Mouse (Mus musculus) gastrocnemius, adult 8-10 months (tissue): ENCODE data around the gene Slc4a8. TPM values are rescaled to one million over a fixed set of nuclear protein-coding genes. Genes with fewer than 3 reads are reported as not detected.
"Not testable (repeated sequence)": the region's sequence is repeated elsewhere in the genome, so short reads cannot be mapped to it uniquely, and the experiment has no call there.

Experiments used
- DNase-seq, 2 experiments: peaks; one replicate each; pipeline ENCODE4 v3.0.0; 2022; ENCODE audit warnings: low spot score in 2 of 2
- total RNA-seq, 4 experiments: library from RNA; stranded (reverse); gene quantifications; 2 replicates each; pipeline ENCODE4 v1.2.4; 2022

Slc4a8 gene
- total RNA-seq, 4 experiments from 2014 or later, result 0.65 to 1.6 (median 1.2) TPM

DNA sequence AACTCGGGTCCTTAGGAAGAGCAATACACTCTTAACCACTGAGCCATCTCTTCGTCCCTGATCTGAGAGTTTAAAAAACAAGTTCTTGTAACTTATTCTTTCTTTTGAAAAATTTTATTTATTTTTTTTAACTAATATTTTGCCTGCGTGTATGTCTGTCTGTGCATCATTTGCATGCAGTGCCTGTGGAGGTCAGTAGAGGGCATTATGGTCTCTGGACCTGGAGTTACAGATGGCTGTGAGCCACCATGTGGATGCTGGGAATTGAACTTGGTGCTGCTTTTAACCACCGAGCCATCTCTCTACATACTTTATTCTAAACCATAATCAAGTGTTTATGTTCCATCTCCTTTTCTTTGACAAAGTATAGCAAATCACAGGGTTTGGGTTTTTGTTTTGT is 11.1 kb downstream of the Slc4a8 start:
- no peak for DNase-seq

- DNase-seq, result not testable (repeated sequence)
These were observed 12.3 kb downstream of the Slc4a8 start for GRCm38 (mm10) chr15:100773859-100774258.

DNA sequence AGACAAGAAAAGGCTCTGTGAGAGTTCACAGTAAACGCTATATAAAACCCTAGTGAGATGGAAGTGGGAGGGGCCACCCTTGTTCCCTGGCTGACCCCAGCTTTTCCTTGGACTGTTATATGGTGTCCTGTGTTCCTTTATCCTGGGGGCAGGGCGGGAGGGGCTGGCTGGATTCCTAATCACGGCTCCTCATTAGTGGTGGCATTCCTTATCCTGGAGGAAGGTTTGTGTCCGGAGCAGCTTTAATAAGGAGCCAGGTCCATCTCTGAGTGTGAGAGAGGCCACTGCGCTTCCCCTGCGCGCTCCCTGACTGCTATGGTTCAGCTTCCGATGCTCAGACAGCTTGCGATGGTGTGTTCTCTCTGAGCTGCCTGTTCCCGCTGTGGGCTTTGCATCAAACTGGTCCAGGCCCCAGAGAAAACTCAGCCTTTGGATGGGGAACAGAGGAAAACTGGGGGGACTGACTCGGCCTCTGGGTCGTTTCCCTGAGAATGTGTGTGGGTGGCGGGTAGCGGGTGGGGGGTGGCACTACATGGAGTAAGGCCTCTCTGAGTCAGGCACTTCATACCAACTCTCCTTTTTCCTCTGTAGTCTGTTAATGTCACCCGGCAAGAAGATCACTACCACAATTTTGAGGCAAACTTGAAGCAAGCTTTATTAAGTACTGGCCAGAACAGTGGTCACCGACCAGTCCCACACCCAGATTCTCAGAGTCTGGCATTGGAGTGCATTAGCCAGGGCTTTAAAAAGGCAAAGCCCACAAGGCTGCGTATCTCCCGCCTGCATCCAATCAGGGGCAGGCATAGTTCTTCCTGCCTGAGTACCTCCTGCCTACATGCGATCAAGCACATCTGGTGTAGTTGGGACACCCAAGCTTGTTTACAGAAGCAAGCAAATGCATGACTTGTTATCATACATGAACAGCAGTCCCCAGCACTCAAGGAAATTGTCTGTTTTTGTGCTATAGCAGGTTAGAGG is 13.9 kb downstream of the Slc4a8 start:
- no peak for DNase-seq

- no peak for DNase-seq
These were observed 14.9 kb downstream of the Slc4a8 start for GRCm38 (mm10) chr15:100776424-100776823.

- DNase-seq, result no peak
These were observed 15.8 kb downstream of the Slc4a8 start for GRCm38 (mm10) chr15:100777020-100778016.

DNA sequence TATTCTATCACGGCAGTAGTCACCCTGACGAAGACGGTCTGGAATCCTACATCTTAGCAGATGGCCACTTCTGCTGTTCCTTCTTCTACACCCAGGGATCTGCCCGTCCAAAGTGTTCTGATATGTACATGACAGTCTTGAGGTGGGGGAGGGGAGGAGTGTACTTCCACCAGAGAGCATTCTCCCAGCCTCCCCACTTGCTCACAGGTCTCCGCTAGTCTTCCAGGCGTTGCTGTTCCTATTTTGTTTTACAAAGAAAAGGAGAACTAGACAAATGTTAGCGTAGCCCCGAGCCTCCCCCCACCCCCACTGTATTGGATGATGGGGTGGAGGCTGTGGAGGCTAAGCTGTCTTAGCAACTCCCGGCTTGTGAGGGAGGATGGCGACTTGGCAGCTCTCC is 18.3 kb downstream of the Slc4a8 start:
- DNase-seq, result no peak

- DNase-seq, result no peak
These were observed 21.9 kb downstream of the Slc4a8 start for GRCm38 (mm10) chr15:100783244-100783987.

DNA sequence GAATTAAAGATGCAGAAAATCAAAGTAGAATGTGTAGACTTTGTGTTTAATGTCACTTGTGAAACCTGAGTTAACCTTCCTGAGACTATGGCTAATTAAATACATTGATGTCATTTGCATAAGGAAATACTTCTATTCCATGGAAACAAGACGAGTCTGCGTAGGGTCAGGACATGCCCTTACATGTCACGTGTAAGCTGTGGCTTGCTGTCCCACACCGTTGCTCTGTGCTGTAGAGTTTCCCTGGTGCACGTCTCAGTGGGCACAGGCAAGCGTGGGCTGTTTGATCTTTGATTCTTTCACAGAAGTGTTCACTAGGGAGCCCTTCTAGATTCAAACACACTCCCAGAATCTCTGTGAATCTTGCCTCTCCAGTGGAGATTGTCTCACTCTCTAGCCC is 28.7 kb downstream of the Slc4a8 start:
- no peak for DNase-seq

GRCm38 (mm10) chr15:100792324-100792723 is 30.8 kb downstream of the Slc4a8 start:
- no peak for DNase-seq

DNA sequence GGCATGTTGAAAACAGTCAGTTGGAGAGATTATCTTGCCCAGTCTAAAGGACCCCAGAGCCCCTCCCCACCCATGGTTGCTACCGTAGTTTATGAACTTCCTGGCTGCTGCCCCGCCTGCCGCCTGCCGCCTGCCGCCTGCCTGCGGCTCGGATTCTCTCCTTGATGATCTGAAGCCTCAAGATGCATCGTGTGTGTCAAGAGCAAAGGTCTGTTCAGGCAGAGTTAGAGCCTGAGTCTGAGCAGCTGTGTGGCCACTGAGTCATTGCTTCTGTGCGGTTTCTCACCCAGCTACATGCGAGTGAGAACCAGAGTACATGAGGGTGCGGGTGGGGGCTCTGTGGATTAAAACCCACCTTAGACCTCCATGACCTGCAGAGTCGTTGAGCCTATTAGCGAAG is 39.4 kb downstream of the Slc4a8 start:
- no peak for DNase-seq

DNA sequence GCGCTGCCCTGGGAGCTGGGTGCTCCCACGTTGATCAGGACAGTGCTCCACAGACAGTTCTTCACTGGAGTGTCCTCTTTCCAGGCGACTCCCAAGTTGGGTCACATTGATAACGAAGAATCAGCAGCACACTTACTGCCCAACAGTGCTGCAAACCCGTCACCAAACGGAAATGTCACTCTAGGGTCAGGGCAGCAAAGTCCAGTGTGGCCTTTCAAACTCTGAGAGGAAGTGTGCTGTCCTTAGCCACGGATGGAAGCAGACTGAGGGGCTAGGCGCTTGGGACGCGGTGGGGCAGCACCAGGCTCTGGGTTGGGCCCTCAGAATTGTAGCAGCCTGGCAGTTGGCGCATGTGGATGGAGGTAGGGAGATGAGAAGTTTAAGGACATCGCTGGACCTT is 46.5 kb downstream of the Slc4a8 start:
- DNase-seq, result no peak

- no peak for DNase-seq
These were observed 46.9 kb downstream of the Slc4a8 start for GRCm38 (mm10) chr15:100808484-100808883.

GRCm38 (mm10) chr15:100810243-100810642 is 48.7 kb downstream of the Slc4a8 start:
- DNase-seq, result no peak

- DNase-seq, result no peak
These were observed 52.0 kb downstream of the Slc4a8 start for GRCm38 (mm10) chr15:100813501-100813900.

- no peak for DNase-seq
These were observed 52.5 kb downstream of the Slc4a8 start for GRCm38 (mm10) chr15:100814066-100814465.

GRCm38 (mm10) chr15:100815310-100815709 is 53.8 kb downstream of the Slc4a8 start:
- DNase-seq, result no peak

- DNase-seq, result no peak
These were observed 57.3 kb downstream of the Slc4a8 start for GRCm38 (mm10) chr15:100818860-100819259.

DNA sequence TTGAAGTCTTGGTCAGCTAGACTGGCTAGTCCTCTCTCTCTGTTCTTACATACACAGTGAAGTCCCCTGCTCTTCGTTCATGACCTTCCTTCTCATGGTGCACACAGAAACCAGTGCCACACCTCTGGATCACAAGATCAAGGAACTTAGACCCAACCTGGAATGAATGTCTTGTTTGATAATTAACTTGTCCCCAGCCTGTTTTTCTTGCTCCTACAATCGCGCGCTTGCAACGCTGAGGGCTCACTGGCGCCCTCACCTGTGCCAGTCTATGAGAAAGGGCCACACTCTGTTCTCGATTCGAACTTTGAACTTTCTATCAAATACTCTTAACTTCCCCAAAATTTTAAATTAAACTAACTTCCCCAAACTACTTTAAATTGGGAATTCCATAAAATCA is 60.3 kb downstream of the Slc4a8 start:
- DNase-seq, result no peak

DNA sequence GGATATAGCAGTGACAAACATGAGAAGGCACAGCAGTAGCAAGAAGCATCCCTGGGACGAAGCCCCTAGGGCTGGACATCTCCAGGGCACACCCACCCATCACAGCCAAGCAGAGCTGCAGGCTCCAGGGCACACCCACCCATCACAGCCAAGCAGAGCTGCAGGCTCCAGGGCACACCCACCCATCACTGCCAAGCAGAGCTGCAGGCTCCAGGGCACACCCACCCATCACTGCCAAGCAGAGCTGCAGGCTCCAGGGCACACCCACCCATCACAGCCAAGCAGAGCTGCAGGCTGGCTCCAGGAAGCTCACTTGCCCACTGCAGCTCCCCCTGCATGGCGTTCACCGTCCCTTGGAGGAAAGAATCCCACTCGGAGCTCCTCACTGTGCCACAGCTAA is 60.8 kb downstream of the Slc4a8 start:
- DNase-seq, result not testable (repeated sequence)

DNA sequence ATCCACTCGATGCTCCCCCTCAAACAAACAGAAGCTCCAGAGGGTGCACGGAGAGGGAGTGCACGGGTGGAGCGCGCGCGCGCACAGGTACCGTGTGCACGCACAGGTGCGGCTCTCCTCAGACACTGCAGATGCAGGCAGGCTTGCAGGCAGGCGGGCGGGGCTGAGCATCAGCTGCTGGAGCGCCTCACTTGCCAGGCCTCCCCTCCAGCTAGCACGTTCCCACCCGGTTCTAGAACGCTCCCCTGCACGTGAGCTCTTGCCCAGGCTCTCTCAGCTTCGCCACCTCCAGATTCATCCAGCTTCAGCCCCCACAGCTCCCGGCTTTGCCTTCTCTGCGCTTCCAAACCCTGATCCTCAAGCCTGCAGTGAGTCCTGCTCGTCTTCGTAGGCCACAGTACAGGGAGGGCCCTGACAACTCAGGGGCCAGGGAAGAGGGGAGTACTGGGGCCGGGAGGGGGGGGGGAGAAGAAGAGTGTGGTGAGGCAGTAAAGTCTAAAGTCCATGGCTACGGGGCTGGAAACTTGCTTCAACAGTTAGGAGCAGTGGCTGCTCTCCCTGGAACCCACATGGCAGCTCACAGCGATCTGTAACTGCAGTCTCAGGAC is 63.8 kb downstream of the Slc4a8 start:
- DNase-seq, result no peak

DNA sequence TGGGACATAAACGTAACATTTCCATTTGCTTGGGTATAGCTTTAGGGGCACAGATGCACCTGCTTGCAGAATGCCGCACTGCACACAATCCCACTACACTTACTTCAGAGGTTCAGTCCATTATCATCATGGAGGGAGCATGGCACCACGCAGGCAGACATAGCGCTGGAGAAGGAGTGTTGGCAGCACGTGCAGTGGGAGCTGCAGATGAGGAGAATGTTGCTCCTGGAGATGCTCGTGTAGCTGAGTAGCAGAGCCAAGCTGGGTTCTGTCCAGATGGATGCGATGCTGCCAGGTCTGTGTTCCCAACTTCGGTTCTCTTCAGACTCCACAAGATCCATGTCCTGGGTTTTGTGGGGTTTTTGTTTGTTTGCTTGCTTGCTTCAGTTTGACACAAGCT is 64.5 kb downstream of the Slc4a8 start:
- DNase-seq, result no peak
